Mouse (Mus musculus): Measurements from ENCODE around the gene Csf1. TPM values are rescaled to one million over a fixed set of nuclear protein-coding genes. Genes with fewer than 3 reads are reported as not detected.
A peak's percentile ranks its signal among the peaks of the same experiment; 100 is the strongest.

Gene Csf1
- polyA plus RNA-seq, 1 experiment from 2014 or later: 9.2 TPM

- Histone ChIP-seq H3K4me3 (ENCODE audit: low read depth, low read length) (no peak overlapping the region), H3K9me3 (ENCODE audit: control insufficient read depth) (no peaks in the 10 kb centered on the region), H3K27me3 (replicated peaks; ENCODE audit: control insufficient read depth, insufficient read depth, low read length) (no peaks in the 10 kb centered on the region), H3K4me2 (replicated peaks; ENCODE audit: low read depth) (no peak overlapping the region), H3K9ac (ENCODE audit: low read depth, low read length) (no peak overlapping the region), H3K4me1 (replicated peaks; ENCODE audit: control insufficient read depth, insufficient read depth, low read length) (no peaks in the 10 kb centered on the region), H3K27ac (ENCODE audit: low read depth, low read length) (no peak overlapping the region), H3K36me3 (ENCODE audit: control insufficient read depth, insufficient read depth) (no peaks in the 10 kb centered on the region)
- no peak for TF ChIP-seq CTCF (IDR thresholded peaks at IDR 0.05; ENCODE audit: low read depth)
- ATAC-seq: no peak
- 82% methylated on average over 5 of the region's 5 CpGs for WGBS
Observed at GRCm38 (mm10) chr3:107798946-107799345, 38.7 kb upstream of the Csf1 start.

- no peaks in the 10 kb centered on the region for H3K27me3 ChIP-seq (replicated peaks; ENCODE audit: control insufficient read depth, insufficient read depth, low read length)
- H3K9ac ChIP-seq (ENCODE audit: low read depth, low read length): no peak overlapping the region
- ATAC-seq: no peak
- TF ChIP-seq CTCF (IDR thresholded peaks at IDR 0.05; ENCODE audit: low read depth): no peak
- no peaks in the 10 kb centered on the region for H3K36me3 ChIP-seq (ENCODE audit: control insufficient read depth, insufficient read depth)
- H3K27ac ChIP-seq (ENCODE audit: low read depth, low read length): no peak overlapping the region
- H3K4me2 ChIP-seq (replicated peaks; ENCODE audit: low read depth): no peak overlapping the region
- WGBS: 59% methylated on average over 8 of the region's 8 CpGs
- H3K4me3 ChIP-seq (ENCODE audit: low read depth, low read length): no peak overlapping the region
- H3K9me3 ChIP-seq (ENCODE audit: control insufficient read depth): no peaks in the 10 kb centered on the region
- no peaks in the 10 kb centered on the region for H3K4me1 ChIP-seq (replicated peaks; ENCODE audit: control insufficient read depth, insufficient read depth, low read length)
Observed at GRCm38 (mm10) chr3:107796191-107796983, 36.1 kb upstream of the Csf1 start.

- no peak overlapping the region for H3K27ac ChIP-seq (ENCODE audit: low read depth, low read length)
- no peak for TF ChIP-seq CTCF (IDR thresholded peaks at IDR 0.05; ENCODE audit: low read depth)
- no peaks in the 10 kb centered on the region for H3K27me3 ChIP-seq (replicated peaks; ENCODE audit: control insufficient read depth, insufficient read depth, low read length)
- no peaks in the 10 kb centered on the region for H3K4me1 ChIP-seq (replicated peaks; ENCODE audit: control insufficient read depth, insufficient read depth, low read length)
- no peak overlapping the region for H3K9ac ChIP-seq (ENCODE audit: low read depth, low read length)
- H3K4me2 ChIP-seq (replicated peaks; ENCODE audit: low read depth): no peak overlapping the region
- H3K36me3 ChIP-seq (ENCODE audit: control insufficient read depth, insufficient read depth): no peaks in the 10 kb centered on the region
- WGBS: 84% methylated on average over 3 of the region's 3 CpGs
- H3K4me3 ChIP-seq (ENCODE audit: low read depth, low read length): no peak overlapping the region
- ATAC-seq: no peak
- no peaks in the 10 kb centered on the region for H3K9me3 ChIP-seq (ENCODE audit: control insufficient read depth)
Observed at GRCm38 (mm10) chr3:107794890-107795289, 34.6 kb upstream of the Csf1 start.

GRCm38 (mm10) chr3:107793300-107794201, 33.3 kb upstream of the Csf1 start:
- H3K9me3 ChIP-seq (ENCODE audit: control insufficient read depth): no peaks in the 10 kb centered on the region
- WGBS: 24% methylated on average over 10 of the region's 10 CpGs
- H3K4me3 ChIP-seq (ENCODE audit: low read depth, low read length): no peak overlapping the region
- no peaks in the 10 kb centered on the region for H3K4me1 ChIP-seq (replicated peaks; ENCODE audit: control insufficient read depth, insufficient read depth, low read length)
- H3K27me3 ChIP-seq (replicated peaks; ENCODE audit: control insufficient read depth, insufficient read depth, low read length): no peaks in the 10 kb centered on the region
- no peak overlapping the region for H3K9ac ChIP-seq (ENCODE audit: low read depth, low read length)
- 0 out of 2 replicates have a peak overlapping the region, but pooled peaks have one; percentile 1 for H3K4me2 ChIP-seq (replicated peaks; ENCODE audit: low read depth)
- ATAC-seq: 0 out of 2 replicates have a peak, but pooled peaks have one; percentile 7
- no peak for TF ChIP-seq CTCF (IDR thresholded peaks at IDR 0.05; ENCODE audit: low read depth)
- no peak overlapping the region for H3K27ac ChIP-seq (ENCODE audit: low read depth, low read length)
- no peaks in the 10 kb centered on the region for H3K36me3 ChIP-seq (ENCODE audit: control insufficient read depth, insufficient read depth)

- no peaks in the 10 kb centered on the region for H3K4me1 ChIP-seq (replicated peaks; ENCODE audit: control insufficient read depth, insufficient read depth, low read length)
- H3K9me3 ChIP-seq (ENCODE audit: control insufficient read depth): no peaks in the 10 kb centered on the region
- no peak for ATAC-seq
- H3K27me3 ChIP-seq (replicated peaks; ENCODE audit: control insufficient read depth, insufficient read depth, low read length): no peaks in the 10 kb centered on the region
- H3K4me2 ChIP-seq (replicated peaks; ENCODE audit: low read depth): no peak overlapping the region
- no peak overlapping the region for H3K9ac ChIP-seq (ENCODE audit: low read depth, low read length)
- TF ChIP-seq CTCF (IDR thresholded peaks at IDR 0.05; ENCODE audit: low read depth): no peak
- H3K36me3 ChIP-seq (ENCODE audit: control insufficient read depth, insufficient read depth): no peaks in the 10 kb centered on the region
- no peak overlapping the region for H3K4me3 ChIP-seq (ENCODE audit: low read depth, low read length)
- no peak overlapping the region for H3K27ac ChIP-seq (ENCODE audit: low read depth, low read length)
- WGBS: 79% methylated on average over 5 of the region's 5 CpGs
Observed at GRCm38 (mm10) chr3:107792736-107793135, 32.5 kb upstream of the Csf1 start.

- no peaks in the 10 kb centered on the region for H3K27me3 ChIP-seq (replicated peaks; ENCODE audit: control insufficient read depth, insufficient read depth, low read length)
- no peak overlapping the region for H3K4me3 ChIP-seq (ENCODE audit: low read depth, low read length)
- 81% methylated on average over 11 of the region's 11 CpGs for WGBS
- no peak for TF ChIP-seq CTCF (IDR thresholded peaks at IDR 0.05; ENCODE audit: low read depth)
- H3K27ac ChIP-seq (ENCODE audit: low read depth, low read length): no peak overlapping the region; the same call in 1 of the 2 replicates
- ATAC-seq: no peak
- no peaks in the 10 kb centered on the region for H3K36me3 ChIP-seq (ENCODE audit: control insufficient read depth, insufficient read depth)
- H3K4me1 ChIP-seq (replicated peaks; ENCODE audit: control insufficient read depth, insufficient read depth, low read length): peaks cover 4% of the 10 kb centered on the region; the same call in 1 of the 2 replicates
- no peak overlapping the region for H3K4me2 ChIP-seq (replicated peaks; ENCODE audit: low read depth)
- H3K9ac ChIP-seq (ENCODE audit: low read depth, low read length): no peak overlapping the region
- no peaks in the 10 kb centered on the region for H3K9me3 ChIP-seq (ENCODE audit: control insufficient read depth)
Observed at GRCm38 (mm10) chr3:107790766-107791303, 30.6 kb upstream of the Csf1 start.

Measured in intestine, postnatal 0 days (tissue).